Mouse (Mus musculus): Measurements from ENCODE around the gene Vamp8. TPM values are rescaled to one million over a fixed set of nuclear protein-coding genes. Genes with fewer than 3 reads are reported as not detected.
A peak's percentile ranks its signal among the peaks of the same experiment; 100 is the strongest.

Vamp8 gene
- total RNA-seq, 2 experiments from 2014 or later = 50.4 to 58.0 TPM

DNA sequence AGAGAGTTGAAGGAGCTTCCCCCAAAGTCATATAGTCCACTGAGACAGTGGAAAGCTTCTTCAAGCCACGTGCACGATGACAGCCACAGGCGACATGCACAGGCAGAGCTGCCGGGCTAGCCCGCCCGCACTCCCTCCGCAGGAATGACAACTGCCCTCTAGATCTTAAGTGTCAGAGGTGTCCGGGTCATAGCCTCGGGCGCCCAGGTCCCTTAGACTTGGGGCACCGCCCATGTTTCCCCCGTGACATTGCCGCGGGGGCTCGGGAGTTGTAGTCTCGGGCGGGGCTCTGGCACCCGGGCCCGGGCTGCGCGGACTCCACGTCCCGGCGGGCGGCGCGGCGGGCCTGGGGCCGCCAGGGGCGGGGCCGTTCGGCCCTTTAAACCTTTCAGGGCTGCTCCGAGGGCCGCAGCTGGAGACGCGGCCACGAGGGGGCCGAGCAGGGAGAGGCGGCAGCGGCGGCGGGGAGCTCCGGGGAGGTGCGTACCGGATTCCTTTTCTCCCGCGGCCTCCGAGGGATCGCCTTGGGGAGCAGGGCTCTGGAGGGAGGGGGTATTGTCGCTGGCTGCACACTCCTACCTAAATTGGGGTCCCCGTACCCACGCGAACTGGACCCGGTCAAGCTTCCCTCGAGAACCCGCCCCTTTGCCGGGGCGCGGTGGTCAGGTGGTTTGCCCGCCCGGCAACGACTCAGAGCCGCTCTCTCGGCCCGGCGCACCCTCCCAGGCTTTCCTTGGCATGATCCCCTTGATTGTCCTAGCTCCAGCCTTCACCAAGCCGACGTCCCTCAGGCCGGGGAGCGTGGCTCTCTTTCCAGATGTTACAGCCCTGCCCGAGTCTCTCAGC, 35.2 kb downstream of the Vamp8 start, which contains the start of gene Tmem150a:
Gene Tmem150a, plus strand, starts transcription at position 382 of the 846 bp plus-strand sequence.
- Histone ChIP-seq H3K4me3 (peak within 1 kb of the TSS; percentile 95), H3K27ac (peak within 1 kb of the TSS; percentile 98)
- peak; percentile 97 for DNase-seq
- intact Hi-C loops (cut with DNase I) = no loop called here
- TF ChIP-seq CTCF (IDR thresholded peaks at IDR 0.05) = peak; percentile 61

DNA sequence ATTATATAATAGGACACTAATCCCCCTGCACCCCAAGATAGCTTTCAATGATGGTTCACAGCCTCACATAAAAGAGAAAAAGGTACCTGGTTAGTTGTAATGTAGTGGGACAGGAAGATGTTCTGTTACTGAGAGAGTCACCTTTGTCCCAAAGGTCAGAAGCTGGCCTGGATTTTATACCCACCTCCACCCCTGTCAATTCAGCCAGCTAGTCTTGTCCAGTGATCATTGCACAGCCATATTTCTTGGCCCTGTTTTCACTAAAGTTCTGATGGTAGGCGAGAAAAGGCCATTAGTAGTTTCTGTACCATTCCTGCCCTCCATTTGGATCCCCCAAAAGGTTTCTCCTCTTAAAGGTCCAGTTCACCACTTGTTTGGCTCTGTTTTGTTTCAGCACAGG, 36.5 kb downstream of the Vamp8 start:
- H3K4me3 ChIP-seq = peak overlapping the region; percentile 95
- peak overlapping the region; percentile 98 for H3K27ac ChIP-seq
- intact Hi-C loops (cut with DNase I) = no loop called here
- no peak for DNase-seq
- TF ChIP-seq CTCF (IDR thresholded peaks at IDR 0.05) = no peak

DNA sequence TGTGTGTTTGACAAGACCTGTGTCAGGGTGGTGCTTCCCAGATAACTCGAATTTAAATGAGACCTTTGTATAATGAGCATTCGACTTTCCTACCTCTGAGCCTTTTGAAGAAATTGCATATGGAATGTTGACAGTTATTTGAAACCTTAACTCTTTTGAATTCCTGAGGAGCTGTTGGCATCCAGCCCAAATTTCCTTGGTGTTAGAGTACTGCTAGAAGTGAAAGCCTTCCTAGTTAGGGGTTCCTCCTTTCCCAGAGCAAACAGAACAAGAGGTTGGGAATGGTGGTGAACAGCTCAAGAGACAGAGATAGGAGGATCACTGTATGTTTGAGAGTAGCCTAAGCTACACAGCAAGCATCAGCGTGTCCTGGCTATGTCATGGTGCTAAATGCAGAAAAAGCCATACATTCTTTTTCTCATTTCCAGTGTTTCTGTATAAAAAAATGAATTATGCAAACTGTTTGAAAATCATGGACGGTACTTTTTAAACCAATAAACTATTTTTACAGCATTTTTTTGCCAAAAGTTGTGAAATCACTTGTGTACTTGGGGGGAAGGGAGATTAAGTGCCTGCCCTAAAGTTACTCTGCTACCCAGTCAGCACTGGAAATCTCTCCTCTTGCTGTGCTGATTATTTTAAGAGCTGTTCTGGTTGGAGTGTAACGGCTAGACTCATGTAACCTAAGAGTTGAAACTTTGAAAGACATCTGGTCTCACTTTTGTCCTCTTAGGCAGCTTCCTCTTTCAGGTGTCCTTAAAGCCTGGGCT, 37.7 kb downstream of the Vamp8 start:
- intact Hi-C loops (cut with DNase I) = no loop called here
- DNase-seq = no peak
- Histone ChIP-seq H3K4me3 (peak overlapping the region; percentile 16), H3K27ac (peak overlapping the region; percentile 98)
- TF ChIP-seq CTCF (IDR thresholded peaks at IDR 0.05) = no peak

DNA sequence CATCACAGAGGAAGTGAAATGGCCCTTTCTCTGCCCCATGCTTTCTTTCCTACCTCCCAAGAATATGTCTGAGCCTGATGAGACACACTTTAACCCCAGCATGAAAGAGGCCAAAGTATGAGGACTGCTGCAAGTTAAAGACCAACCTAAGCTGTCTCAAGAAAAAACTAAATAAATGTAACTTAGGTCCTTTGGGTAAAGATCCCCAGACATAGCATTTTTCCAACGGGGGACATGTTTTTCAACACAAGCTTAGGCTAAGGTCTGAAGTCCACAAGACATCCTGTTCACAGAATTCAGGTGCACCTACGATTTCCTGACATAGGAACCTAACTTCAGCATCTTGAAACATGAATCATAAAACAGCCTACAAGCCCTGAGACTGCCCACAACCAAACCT, 40.3 kb downstream of the Vamp8 start:
- TF ChIP-seq CTCF (IDR thresholded peaks at IDR 0.05) = no peak
- DNase-seq = no peak
- intact Hi-C loops (cut with DNase I) = no loop called here
- H3K4me3 ChIP-seq = no peak overlapping the region
- peak overlapping the region; percentile 66; the same call in 1 of the 2 replicates for H3K27ac ChIP-seq

DNA sequence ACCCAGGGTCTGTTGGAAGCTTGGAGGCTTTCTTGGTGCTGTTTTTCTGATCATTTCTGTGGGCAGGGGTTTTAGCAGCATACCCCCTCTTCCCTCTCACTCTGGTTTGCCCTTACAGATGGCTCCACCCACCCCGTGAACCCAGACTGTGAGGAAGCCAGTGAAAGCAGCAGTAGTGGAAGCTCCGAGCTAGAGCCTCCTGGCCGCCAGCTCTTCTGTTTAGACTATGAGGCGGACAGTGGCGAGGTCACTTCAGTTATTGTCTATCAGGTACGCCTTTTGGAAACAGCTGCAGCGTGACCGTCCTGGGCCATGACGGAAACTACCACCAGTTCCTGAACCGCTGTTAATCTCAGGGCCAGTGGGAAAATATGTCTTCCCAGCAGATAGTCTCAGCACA, 42.1 kb downstream of the Vamp8 start:
- no peak for TF ChIP-seq CTCF (IDR thresholded peaks at IDR 0.05)
- peak overlapping the region; percentile 97 for H3K27ac ChIP-seq
- intact Hi-C loops (cut with DNase I) = no loop called here
- peak overlapping the region; percentile 80 for H3K4me3 ChIP-seq
- DNase-seq = peak; percentile 13

DNA sequence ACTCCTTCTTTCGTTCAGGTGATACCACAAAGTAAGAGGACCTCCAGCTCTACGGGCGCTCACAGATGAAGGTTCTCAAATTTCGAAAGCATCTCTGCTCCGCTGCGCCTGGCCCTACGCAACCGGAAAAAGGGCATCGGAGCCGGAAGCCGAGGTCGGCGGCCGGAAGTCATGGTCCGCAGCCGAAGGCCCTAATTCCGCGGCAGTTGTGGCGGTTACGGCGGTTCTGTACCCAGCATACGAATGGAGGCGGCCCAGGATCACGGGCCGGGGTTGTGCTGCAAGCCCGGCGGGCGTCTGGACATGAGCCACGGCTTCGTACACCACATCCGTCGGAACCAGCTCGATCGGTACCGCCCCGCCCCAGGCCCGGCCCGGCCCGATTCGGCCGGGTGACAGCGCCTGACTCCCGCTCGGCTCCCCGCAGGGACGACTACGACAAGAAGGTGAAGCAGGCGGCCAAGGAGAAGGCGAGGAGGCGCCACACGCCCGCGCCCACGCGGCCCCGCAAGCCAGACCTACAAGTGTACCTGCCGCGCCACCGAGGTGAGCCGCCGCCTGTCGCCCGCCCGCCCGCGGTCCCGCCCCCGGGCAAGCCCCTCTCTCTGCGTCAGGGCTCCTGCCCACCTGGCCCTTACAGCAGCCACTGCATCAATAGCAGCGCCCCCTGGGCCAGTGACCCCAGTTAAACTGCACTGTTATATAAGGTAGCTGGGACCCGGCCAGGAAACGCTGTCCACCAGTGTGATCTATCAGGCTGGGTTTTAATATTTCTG, 43.1 kb downstream of the Vamp8 start, which contains the start of gene 0610030E20Rik:
Gene 0610030E20Rik, plus strand, starts transcription at position 152 of the 776 bp plus-strand sequence.
- intact Hi-C loops (cut with DNase I) = no loop called here

DNA sequence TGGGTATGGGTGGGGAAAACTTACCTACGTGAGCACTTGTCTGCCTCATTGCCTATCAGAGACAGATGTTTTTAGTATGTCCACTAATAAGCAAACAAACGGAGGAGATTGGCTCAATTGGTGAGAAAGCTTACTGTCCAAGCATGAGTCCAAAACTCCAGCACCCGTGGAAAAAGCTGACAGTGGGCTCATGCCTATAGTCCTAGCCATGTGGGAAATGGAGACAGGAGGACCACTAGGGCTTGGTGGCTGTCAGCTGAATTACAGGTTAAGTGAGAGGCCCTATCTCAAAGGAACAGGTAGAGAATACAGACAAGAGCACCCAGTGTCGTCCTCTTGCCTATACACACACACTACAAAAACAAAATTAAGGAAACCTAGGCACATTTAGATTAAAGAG, 44.2 kb downstream of the Vamp8 start:
- TF ChIP-seq CTCF (IDR thresholded peaks at IDR 0.05) = no peak
- DNase-seq = no peak
- H3K27ac ChIP-seq = peak overlapping the region; percentile 97
- intact Hi-C loops (cut with DNase I) = no loop called here
- peak overlapping the region; percentile 80 for H3K4me3 ChIP-seq

More for the DNA sequence above, 43.1 kb downstream of the Vamp8 start, which contains the start of gene 0610030E20Rik:
- TF ChIP-seq CTCF (IDR thresholded peaks at IDR 0.05) = peak; percentile 29; the same call in 1 of the 2 replicates
- H3K27ac ChIP-seq = peak within 1 kb of the TSS; percentile 97
- peak within 1 kb of the TSS; percentile 80 for H3K4me3 ChIP-seq
- peak; percentile 87 for DNase-seq

DNA sequence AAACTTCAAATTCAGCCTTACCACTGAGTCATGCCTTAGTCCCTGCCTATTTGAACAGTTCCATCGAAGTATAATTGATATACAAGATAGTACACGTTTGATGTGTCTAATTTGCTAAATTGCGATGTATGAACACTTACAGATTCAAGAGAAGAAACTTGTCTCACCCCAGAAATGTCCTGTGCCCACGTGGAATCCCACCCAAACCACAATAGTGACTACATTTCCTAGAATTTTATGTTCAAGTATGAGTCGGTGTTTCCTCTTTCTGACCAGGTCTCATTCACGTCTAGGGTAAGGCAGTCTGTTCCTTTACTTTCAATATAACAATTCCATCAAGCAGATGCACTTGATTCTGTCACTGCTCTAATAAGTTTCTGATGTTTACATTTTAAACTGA, 44.9 kb downstream of the Vamp8 start:
- DNase-seq = no peak
- TF ChIP-seq CTCF (IDR thresholded peaks at IDR 0.05) = no peak
- Histone ChIP-seq H3K4me3 (peak overlapping the region; percentile 85), H3K27ac (peak overlapping the region; percentile 97)
- intact Hi-C loops (cut with DNase I) = no loop called here

DNA sequence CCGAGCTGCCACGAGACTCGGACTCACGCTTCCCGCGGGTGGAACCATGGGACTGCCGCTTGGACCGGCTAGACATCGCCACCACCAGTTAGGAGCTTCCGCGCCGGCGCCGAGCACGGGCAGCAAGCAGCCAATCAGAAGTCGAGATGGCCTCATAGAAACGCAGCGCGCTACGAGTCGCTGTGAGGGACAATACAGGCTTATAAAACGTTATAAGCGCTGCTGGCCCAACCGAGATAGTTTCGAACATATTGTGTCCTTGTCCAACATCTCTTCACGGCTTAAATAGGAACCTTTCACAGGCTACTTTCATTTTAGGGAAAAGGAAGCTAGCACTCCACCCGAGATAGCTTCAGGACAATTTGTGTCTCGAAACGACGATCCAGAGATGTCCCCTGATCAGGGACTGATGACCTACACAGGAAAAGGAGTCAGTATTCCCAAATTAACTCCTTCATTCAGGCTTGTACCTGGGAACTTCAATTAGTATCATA, 45.4 kb downstream of the Vamp8 start, which contains the start of gene Usp39:
Gene Usp39, minus strand, starts transcription at position 111 of the 494 bp plus-strand sequence.
- peak; percentile 95 for DNase-seq
- TF ChIP-seq CTCF (IDR thresholded peaks at IDR 0.05) = no peak; the same call in 1 of the 2 replicates
- Histone ChIP-seq H3K27ac (peak within 1 kb of the TSS; percentile 97), H3K4me3 (peak within 1 kb of the TSS; percentile 85)
- intact Hi-C loops (cut with DNase I) = no loop called here

DNA sequence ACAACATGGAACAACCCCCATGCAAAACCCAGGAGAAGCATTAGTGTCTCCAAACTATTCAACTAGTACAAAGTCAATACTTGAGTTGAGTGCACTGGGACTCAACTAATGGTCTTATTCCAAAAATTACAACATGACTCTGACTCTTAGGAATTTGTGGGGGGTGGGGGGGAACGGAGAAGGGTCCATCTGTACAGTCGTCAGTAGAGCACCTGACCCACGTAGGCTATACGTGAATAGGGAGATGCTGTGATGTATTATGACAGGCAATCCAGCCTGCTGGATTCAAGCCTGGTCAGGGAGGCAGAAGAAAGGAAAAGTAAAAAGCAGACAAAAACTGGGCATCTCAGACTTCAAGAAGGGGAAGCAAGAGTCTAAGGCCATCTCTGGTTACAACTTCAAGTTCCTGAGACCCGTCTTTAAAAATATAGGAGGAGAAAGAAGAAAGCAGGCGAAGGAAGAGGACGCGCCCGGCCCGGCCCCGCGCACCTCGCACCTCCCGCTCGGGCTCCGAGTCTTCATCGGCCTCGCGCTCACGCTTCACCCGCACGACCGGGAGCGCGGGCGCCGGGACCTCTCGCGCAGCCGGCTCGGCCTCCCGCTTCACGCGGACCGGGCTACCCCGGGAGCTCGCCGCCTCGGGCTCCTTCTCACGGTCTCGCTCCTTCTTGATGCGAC, 46.0 kb downstream of the Vamp8 start:
- Histone ChIP-seq H3K27ac (peak overlapping the region; percentile 97), H3K4me3 (peak overlapping the region; percentile 85)
- TF ChIP-seq CTCF (IDR thresholded peaks at IDR 0.05) = no peak
- intact Hi-C loops (cut with DNase I) = no loop called here
- no peak for DNase-seq

DNA sequence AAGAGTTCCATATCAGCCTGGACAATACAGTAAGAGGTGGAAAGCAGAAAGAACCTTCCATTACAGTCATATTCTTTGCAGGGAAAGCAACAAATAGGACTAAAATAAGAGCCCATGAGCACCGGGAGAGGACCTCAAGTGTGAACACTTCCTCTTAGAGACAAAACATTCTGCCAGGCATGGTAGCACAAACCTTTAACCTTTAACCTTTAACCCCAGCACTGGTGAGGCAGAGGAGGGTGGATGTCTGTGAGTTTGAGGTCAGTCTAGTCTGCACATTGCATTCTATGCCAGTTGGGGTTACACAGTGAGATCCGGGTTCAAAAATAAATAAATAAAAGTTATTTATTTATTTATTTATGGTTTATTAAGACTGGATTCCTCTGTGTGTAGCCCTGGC, 50.0 kb downstream of the Vamp8 start:
- intact Hi-C loops (cut with DNase I) = no loop called here
- H3K4me3 ChIP-seq = no peak overlapping the region
- TF ChIP-seq CTCF (IDR thresholded peaks at IDR 0.05) = no peak
- DNase-seq = no peak
- H3K27ac ChIP-seq = no peak overlapping the region

Other genes with a start within 250 kb of the Vamp8 start
- 1 to 10 TPM; 3.3 to 9.2 TPM for gene Atoh8, start 155.1 kb downstream of the Vamp8 start, total RNA-seq (2021)
- gene Sftpb, start 86.1 kb downstream of the Vamp8 start, total RNA-seq (2021) = not detected
- gene Usp39, start 45.5 kb downstream of the Vamp8 start, total RNA-seq (2021) = 10 to 100 TPM; 16.4 to 18.4 TPM
- gene 0610030E20Rik, start 43.4 kb downstream of the Vamp8 start, total RNA-seq (2021) = 10 to 100 TPM; 10.1 to 11.7 TPM
- 10 to 100 TPM; 21.0 to 24.2 TPM for gene Tmem150a, start 35.3 kb downstream of the Vamp8 start, total RNA-seq (2021)
- gene Rnf181, start 23.7 kb downstream of the Vamp8 start, total RNA-seq (2021) = 10 to 100 TPM; 24.9 to 26.6 TPM
- gene Vamp5, start 10.2 kb downstream of the Vamp8 start, total RNA-seq (2021) = 100 to 1,000 TPM in 1 of 2 experiments, 10 to 100 TPM in 1; 97.5 to 102 TPM
- 10 to 100 TPM; 12.2 to 17.3 TPM for gene Ggcx, start 23.6 kb upstream of the Vamp8 start, total RNA-seq (2021)
- 100 to 1,000 TPM; 130 to 164 TPM for gene Mat2a, start 48.9 kb upstream of the Vamp8 start, total RNA-seq (2021)
- gene Sh2d6, start 131.0 kb upstream of the Vamp8 start, total RNA-seq (2021) = under 1 TPM; 0.59 to 0.99 TPM
- 1 to 10 TPM; 6.8 to 9.7 TPM for gene Capg, start 153.7 kb upstream of the Vamp8 start, total RNA-seq (2021)
- 1 to 10 TPM; 7.7 to 9.8 TPM for gene Elmod3, start 207.7 kb upstream of the Vamp8 start, total RNA-seq (2021)
- gene Retsat, start 207.8 kb upstream of the Vamp8 start, total RNA-seq (2021) = 10 to 100 TPM; 56.1 to 98.6 TPM
- gene Tgoln1, start 226.3 kb upstream of the Vamp8 start, total RNA-seq (2021) = 10 to 100 TPM; 23.2 to 29.0 TPM